Mouse (Mus musculus) embryonic facial prominence, embryonic 14.5 days (tissue): ENCODE measurements around the gene Arhgef25. TPM values are rescaled to one million over a fixed set of nuclear protein-coding genes. Genes with fewer than 3 reads are reported as not detected.
A peak's percentile ranks its signal among the peaks of the same experiment; 100 is the strongest.
"Not testable (repeated sequence)": the region's sequence is repeated elsewhere in the genome, so short reads cannot be mapped to it uniquely, and the experiment has no call there.

Experiments
- ATAC-seq: fragments of 200-750 bp; cut with Nextera tagmentation; 2 replicates; pipeline ENCODE4 v1.8.0; 2017; ENCODE audit warnings: low read depth, moderate number of reproducible peaks, moderate TSS enrichment
- DNase-seq: peaks from one replicate; pipeline ENCODE4 v3.0.0-alpha.2; 2015; ENCODE audit warnings: low spot score
- H3K27ac ChIP-seq: fragments of 300-500 bp; sonication (generic); replicated peaks from 2 replicates; pipeline ENCODE4 v1.5.1; 2014; ENCODE audit warnings: low read depth, mild to moderate bottlenecking, low read length, moderate library complexity
- H3K27me3 ChIP-seq: fragments of 300-500 bp; sonication (generic); replicated peaks from 2 replicates; pipeline ENCODE4 v1.6.1; 2014; ENCODE audit warnings: low read length; ENCODE audit not compliant: control insufficient read depth, insufficient read depth
- H3K36me3 ChIP-seq: fragments of 300-500 bp; sonication (generic); 2 replicates; pipeline ENCODE4 v1.6.1; 2014; ENCODE audit warnings: low read length, mixed read lengths; ENCODE audit not compliant: control insufficient read depth, insufficient read depth
- H3K4me1 ChIP-seq: fragments of 300-500 bp; sonication (generic); 2 replicates; pipeline ENCODE4 v1.6.1; 2014; ENCODE audit warnings: antibody characterized with exemption, low read length; ENCODE audit not compliant: control insufficient read depth, insufficient read depth
- H3K4me2 ChIP-seq: fragments of 300-500 bp; sonication (generic); 2 replicates; pipeline ENCODE4 v1.6.1; 2014; ENCODE audit warnings: low read depth, mild to moderate bottlenecking, low read length, moderate library complexity, mixed read lengths
- H3K4me3 ChIP-seq: fragments of 300-500 bp; sonication (generic); 2 replicates; pipeline ENCODE4 v1.5.1; 2014; ENCODE audit warnings: low read depth, mild to moderate bottlenecking, low read length
- H3K9ac ChIP-seq: fragments of 300-500 bp; sonication (generic); 2 replicates; pipeline ENCODE4 v1.6.1; 2014; ENCODE audit warnings: low read depth, mild to moderate bottlenecking, low read length, moderate library complexity, mixed read lengths
- H3K9me3 ChIP-seq: fragments of 300-500 bp; sonication (generic); 2 replicates; pipeline ENCODE4 v1.6.1; 2016; ENCODE audit warnings: low read length; ENCODE audit not compliant: control insufficient read depth
- WGBS: fragments of 180-500 bp; shearing (Covaris S2); extraction: QIAGEN DNeasy Blood & Tissue Kit; methylation state at CpG from one replicate; pipeline ENCODE4 v1.1.7; 2014; 5-methylcytosine and 5-hydroxymethylcytosine counted together
- polyA plus RNA-seq: library from polyadenylated mRNA; unstranded; fragments of >200 nt; fragmentation: Nextera tagmentation; extraction: Ambion mirVana; gene quantifications from 2 replicates; pipeline ENCODE4 v1.2.1, GENCODE M21; 2014

Arhgef25 gene
- polyA plus RNA-seq, 1 experiment from 2014 or later, result 76.7 TPM

GRCm38 (mm10) chr10:127192057-127192328 lies 2.1 kb upstream of the Arhgef25 start:
- H3K27ac ChIP-seq, H3K9ac ChIP-seq, DNase-seq, ATAC-seq, H3K4me3 ChIP-seq, H3K9me3 ChIP-seq, H3K4me2 ChIP-seq, H3K27me3 ChIP-seq: not testable (repeated sequence)
- 90% methylated on average over 1 of the region's 1 CpGs for whole genome bisulfite sequencing
- peaks cover 30% of the 10 kb centered on the region for H3K36me3 ChIP-seq
- H3K4me1 ChIP-seq, result peaks cover 32% of the 10 kb centered on the region

- peaks cover 27% of the 10 kb centered on the region for H3K4me1 ChIP-seq
- no peak for DNase-seq
- H3K36me3 ChIP-seq, result peaks cover 35% of the 10 kb centered on the region
- H3K4me3 ChIP-seq, result peak overlapping the region; percentile 74; the same call in 1 of the 2 replicates
- no peak for ATAC-seq
- H3K27me3 ChIP-seq, result no peaks in the 10 kb centered on the region
- H3K27ac ChIP-seq, result peak overlapping the region; percentile 96
- WGBS, result 74% methylated on average over 19 of the region's 19 CpGs
- 0 out of 2 replicates have a peak overlapping the region, but pooled peaks have one; percentile 88 for H3K9ac ChIP-seq
- no peaks in the 10 kb centered on the region for H3K9me3 ChIP-seq
- peak overlapping the region; percentile 97 for H3K4me2 ChIP-seq
These were observed 1.5 kb upstream of the Arhgef25 start for GRCm38 (mm10) chr10:127191191-127192056.

- H3K4me3 ChIP-seq, result peak overlapping the region; percentile 74
- H3K27ac ChIP-seq, result peak overlapping the region; percentile 96
- peak overlapping the region; percentile 97 for H3K4me2 ChIP-seq
- ATAC-seq, result no peak
- no peak for DNase-seq
- no peaks in the 10 kb centered on the region for H3K27me3 ChIP-seq
- 35% methylated on average over 12 of the region's 14 CpGs for WGBS
- H3K36me3 ChIP-seq, result peaks cover 42% of the 10 kb centered on the region
- peaks cover 26% of the 10 kb centered on the region for H3K4me1 ChIP-seq
- no peaks in the 10 kb centered on the region for H3K9me3 ChIP-seq
- peak overlapping the region; percentile 88 for H3K9ac ChIP-seq
These were observed 711 bp upstream of the Arhgef25 start for GRCm38 (mm10) chr10:127190398-127191190.

GRCm38 (mm10) chr10:127189116-127189650 lies 700 bp downstream of the Arhgef25 start:
- Histone ChIP-seq H3K4me1 (peaks cover 20% of the 10 kb centered on the region), H3K36me3 (peaks cover 54% of the 10 kb centered on the region)
- no peak for ATAC-seq

GRCm38 (mm10) chr10:127188465-127189115 lies 1.3 kb downstream of the Arhgef25 start:
- 0% methylated on average over 5 of the region's 46 CpGs for WGBS
- H3K36me3 ChIP-seq, result peaks cover 56% of the 10 kb centered on the region
- DNase-seq (peak; percentile 91), ATAC-seq (peak; percentile 86)
- H3K27me3 ChIP-seq, result no peaks in the 10 kb centered on the region
- no peaks in the 10 kb centered on the region for H3K9me3 ChIP-seq
- peaks cover 20% of the 10 kb centered on the region for H3K4me1 ChIP-seq
- peak overlapping the region; percentile 74 for H3K4me3 ChIP-seq
- peak overlapping the region; percentile 97 for H3K4me2 ChIP-seq
- peak overlapping the region; percentile 88 for H3K9ac ChIP-seq
- peak overlapping the region; percentile 96 for H3K27ac ChIP-seq

More at GRCm38 (mm10) chr10:127189116-127189650, 700 bp downstream of the Arhgef25 start:
- H3K9me3 ChIP-seq, result no peaks in the 10 kb centered on the region
- peak overlapping the region; percentile 74 for H3K4me3 ChIP-seq
- peak; percentile 58 for DNase-seq
- no peaks in the 10 kb centered on the region for H3K27me3 ChIP-seq
- peak overlapping the region; percentile 96 for H3K27ac ChIP-seq
- peak overlapping the region; percentile 88 for H3K9ac ChIP-seq
- peak overlapping the region; percentile 97 for H3K4me2 ChIP-seq
- WGBS, result 0% methylated on average over 18 of the region's 26 CpGs

GRCm38 (mm10) chr10:127188079-127188453 lies 1.8 kb downstream of the Arhgef25 start:
- Histone ChIP-seq H3K4me3 (peak overlapping the region; percentile 74), H3K27ac (peak overlapping the region; percentile 96), H3K27me3 (no peaks in the 10 kb centered on the region), H3K9me3 (no peaks in the 10 kb centered on the region), H3K4me1 (peaks cover 20% of the 10 kb centered on the region), H3K4me2 (peak overlapping the region; percentile 97), H3K36me3 (peaks cover 56% of the 10 kb centered on the region), H3K9ac (peak overlapping the region; percentile 88)
- 2% methylated on average over 8 of the region's 21 CpGs for WGBS
- ATAC-seq, result no peak
- DNase-seq, result no peak

GRCm38 (mm10) chr10:127187371-127188078 lies 2.4 kb downstream of the Arhgef25 start:
- peak overlapping the region; percentile 74 for H3K4me3 ChIP-seq
- peak overlapping the region; percentile 96; the same call in 1 of the 2 replicates for H3K27ac ChIP-seq
- ATAC-seq, result no peak
- H3K4me1 ChIP-seq, result peaks cover 20% of the 10 kb centered on the region
- 43% methylated on average over 9 of the region's 10 CpGs for WGBS
- DNase-seq, result no peak
- H3K4me2 ChIP-seq, result peak overlapping the region; percentile 97
- no peaks in the 10 kb centered on the region for H3K27me3 ChIP-seq
- H3K9me3 ChIP-seq, result no peaks in the 10 kb centered on the region
- H3K9ac ChIP-seq, result peak overlapping the region; percentile 88
- peaks cover 56% of the 10 kb centered on the region for H3K36me3 ChIP-seq
